Mouse (Mus musculus): Measurements from ENCODE around the gene Plekho2.

DNA sequence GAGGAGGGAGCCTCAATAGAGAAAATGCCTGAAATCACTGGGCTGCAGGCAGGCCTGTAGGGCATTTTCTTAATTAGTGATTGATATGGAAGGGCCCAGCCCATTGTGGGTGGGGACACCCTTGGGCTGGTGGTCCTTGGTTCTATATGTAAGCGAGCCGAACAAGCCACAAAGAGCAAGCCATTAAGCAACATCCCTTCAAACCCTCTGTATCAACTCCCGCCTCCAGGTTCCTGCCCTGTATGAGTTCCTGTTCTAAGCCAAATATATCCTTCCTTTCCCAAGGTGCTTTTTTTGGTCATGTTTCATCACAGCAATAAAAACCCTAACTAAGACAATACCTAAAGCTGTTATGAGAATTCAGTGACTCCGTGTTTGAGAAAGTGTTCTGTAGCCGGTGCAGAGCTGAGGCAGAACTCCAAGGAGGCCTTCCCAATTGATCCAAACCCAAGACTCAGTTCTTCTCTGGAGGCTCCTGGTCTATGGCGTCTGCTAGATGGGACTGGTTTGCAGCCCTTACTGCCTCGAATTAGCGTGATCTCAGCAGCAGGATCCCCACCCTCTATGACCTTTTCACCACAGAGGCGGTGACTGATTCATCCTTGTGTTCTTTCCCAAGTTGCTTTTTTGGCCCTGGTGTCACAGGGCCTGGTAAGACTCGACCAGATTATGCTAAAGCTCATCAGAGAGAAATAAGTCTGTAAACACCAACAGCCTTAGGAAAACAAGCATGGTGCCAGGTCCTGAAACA, 54.2 kb downstream of the Plekho2 start:
- TF ChIP-seq ZC3H11A (IDR thresholded peaks at IDR 0.05; ENCODE audit: low read depth, low read length) (no peak), EP300 (IDR thresholded peaks at IDR 0.05; ENCODE audit: low read length) (no peak), CHD1 (IDR thresholded peaks at IDR 0.05; ENCODE audit: low read depth, low read length) (no peak), POLR2A (IDR thresholded peaks at IDR 0.05; ENCODE audit: low read depth, low read length) (no peak), CTCF (conservative IDR thresholded peaks at IDR 0.05 in 1 of 2, IDR thresholded peaks at IDR 0.05 in 1 of 2; ENCODE audit: low read depth in 2 of 2, low read length in 2 of 2) (no peak), TCF12 (IDR thresholded peaks at IDR 0.05; ENCODE audit: low read depth, low read length) (no peak), E2F4 (IDR thresholded peaks at IDR 0.05; ENCODE audit: insufficient replicate concordance, low read depth, low read length) (no peak), GABPA (IDR thresholded peaks at IDR 0.05; ENCODE audit: insufficient replicate concordance, low read depth, low read length) (no peak), MXI1 (IDR thresholded peaks at IDR 0.05; ENCODE audit: low read depth, low read length) (no peak), KAT2A (IDR thresholded peaks at IDR 0.05; ENCODE audit: insufficient replicate concordance, low read length) (no peak)
